Mouse (Mus musculus): ENCODE measurements at regions not wholly inside any gene's neighbourhood (a gene's known extent, or its start where the extent isn't known, plus 50 kb on each side); places are given as distances from the start of the nearest gene placed in this dataset.

GRCm38 (mm10) chr12:16477572-16477971 lies 133.2 kb downstream of the Lpin1 start:
- no peak for DNase-seq

GRCm38 (mm10) chr12:16474361-16475080 lies 136.2 kb downstream of the Lpin1 start:
- peak; percentile 19 for DNase-seq

- no peak for DNase-seq
Measured at GRCm38 (mm10) chr12:16457419-16457818, 153.3 kb downstream of the Lpin1 start.

GRCm38 (mm10) chr12:16450771-16451435 lies 159.9 kb downstream of the Lpin1 start:
- DNase-seq = no peak

- DNase-seq = no peak
Measured at GRCm38 (mm10) chr12:16438717-16439116, 172.0 kb downstream of the Lpin1 start.

GRCm38 (mm10) chr12:16436961-16437360 lies 173.8 kb downstream of the Lpin1 start:
- no peak for DNase-seq

GRCm38 (mm10) chr12:16436255-16436654 lies 174.5 kb downstream of the Lpin1 start:
- DNase-seq = no peak

- no peak for DNase-seq
Measured at GRCm38 (mm10) chr12:16434739-16435138, 176.0 kb downstream of the Lpin1 start.

GRCm38 (mm10) chr12:16434225-16434624 lies 176.5 kb downstream of the Lpin1 start:
- DNase-seq = peak; percentile 7

GRCm38 (mm10) chr12:16425980-16426379 lies 184.8 kb downstream of the Lpin1 start:
- no peak for DNase-seq

GRCm38 (mm10) chr12:16424526-16424925 lies 186.2 kb downstream of the Lpin1 start:
- no peak for DNase-seq

GRCm38 (mm10) chr12:16395720-16396119 lies 215.0 kb downstream of the Lpin1 start:
- no peak for DNase-seq

- DNase-seq = no peak
Measured at GRCm38 (mm10) chr12:16392851-16393250, 217.9 kb downstream of the Lpin1 start.

- DNase-seq = peak; percentile 54
Measured at GRCm38 (mm10) chr12:16391630-16392269, 219.0 kb downstream of the Lpin1 start.

GRCm38 (mm10) chr12:16391163-16391562 lies 219.6 kb downstream of the Lpin1 start:
- no peak for DNase-seq

GRCm38 (mm10) chr12:16387035-16387434 lies 223.7 kb downstream of the Lpin1 start:
- DNase-seq = no peak

GRCm38 (mm10) chr12:16384396-16384795 lies 226.4 kb downstream of the Lpin1 start:
- DNase-seq = no peak

- peak; percentile 7 for DNase-seq
Measured at GRCm38 (mm10) chr12:16383499-16383935, 227.2 kb downstream of the Lpin1 start.

GRCm38 (mm10) chr12:16382417-16382988 lies 228.3 kb downstream of the Lpin1 start:
- DNase-seq = no peak

- no peak for DNase-seq
Measured at GRCm38 (mm10) chr12:16381026-16381425, 229.7 kb downstream of the Lpin1 start.

- DNase-seq = no peak
Measured at GRCm38 (mm10) chr12:16380346-16380745, 230.4 kb downstream of the Lpin1 start.

- no peak for DNase-seq
Measured at GRCm38 (mm10) chr12:16379415-16379814, 231.4 kb downstream of the Lpin1 start.

GRCm38 (mm10) chr12:16378501-16378900 lies 232.3 kb downstream of the Lpin1 start:
- no peak for DNase-seq

Measured in right cerebral cortex, adult 18-20 months (tissue).